Mouse (Mus musculus) cerebral cortex, adult 2 months (tissue): Measurements from ENCODE around the gene Hist1h4f.

ENCODE experiments used
- WGBS: fragments of 180-500 bp; shearing (Covaris S2); methylation state at CpG from one replicate; pipeline ENCODE4 v1.1.7; 2018; 5-methylcytosine and 5-hydroxymethylcytosine counted together

Hist1h4f gene

GRCm38 (mm10) chr13:23575271-23575851, 23.9 kb upstream of the Hist1h4f start, which contains the start of gene Hist1h3d:
Hist1h3d (plus strand) TSS chr13:23575763.
- WGBS, result 2% methylated on average over 18 of the region's 18 CpGs

- 2% methylated on average over 12 of the region's 39 CpGs for WGBS
Measured at GRCm38 (mm10) chr13:23574546-23575170, 23.2 kb upstream of the Hist1h4f start.

- under 1% methylated on average over 37 of the region's 42 CpGs for WGBS
Measured at GRCm38 (mm10) chr13:23573898-23574524, 22.6 kb upstream of the Hist1h4f start, which contains the start of the genes Hist1h2bf and Hist1h2ad. Hist1h2bf (minus strand) TSS chr13:23574196. Hist1h2ad (plus strand) TSS chr13:23574381.

GRCm38 (mm10) chr13:23573034-23573897, 21.8 kb upstream of the Hist1h4f start:
- 10% methylated on average over 20 of the region's 20 CpGs for WGBS

GRCm38 (mm10) chr13:23572218-23573033, 21.0 kb upstream of the Hist1h4f start:
- 33% methylated on average over 2 of the region's 2 CpGs for WGBS

DNA sequence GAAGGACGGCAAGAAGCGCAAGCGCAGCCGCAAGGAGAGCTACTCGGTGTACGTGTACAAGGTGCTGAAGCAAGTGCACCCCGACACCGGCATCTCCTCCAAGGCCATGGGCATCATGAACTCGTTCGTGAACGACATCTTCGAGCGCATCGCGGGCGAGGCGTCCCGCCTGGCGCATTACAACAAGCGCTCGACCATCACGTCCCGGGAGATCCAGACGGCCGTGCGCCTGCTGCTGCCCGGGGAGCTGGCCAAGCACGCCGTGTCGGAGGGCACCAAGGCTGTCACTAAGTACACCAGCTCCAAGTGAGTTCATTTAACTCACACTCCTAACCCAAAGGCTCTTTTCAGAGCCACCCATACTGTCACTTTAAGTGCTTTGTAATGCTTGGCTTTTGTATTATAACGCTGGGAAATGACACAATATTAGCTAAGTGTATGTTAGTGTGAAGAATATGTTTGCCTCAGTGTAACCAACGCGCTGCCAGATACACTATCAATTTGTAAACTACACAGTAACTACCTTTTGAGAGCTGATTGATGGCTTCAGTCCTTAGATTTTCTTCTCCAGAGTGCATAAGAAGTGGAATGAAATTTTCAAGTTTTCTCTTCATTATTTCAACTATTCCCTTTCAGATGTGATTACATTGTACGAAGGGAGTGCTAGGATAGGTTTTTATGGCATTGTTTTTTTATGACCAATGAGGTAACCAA, 20.2 kb upstream of the Hist1h4f start:
- 1% methylated on average over 18 of the region's 34 CpGs for WGBS

GRCm38 (mm10) chr13:23571022-23571503, 19.6 kb upstream of the Hist1h4f start, which contains the start of the genes Hist1h2ae and Hist1h2bg:
Hist1h2ae (minus strand) TSS chr13:23571220.
Hist1h2bg (plus strand) TSS chr13:23571396.
- under 1% methylated on average over 18 of the region's 18 CpGs for WGBS

DNA sequence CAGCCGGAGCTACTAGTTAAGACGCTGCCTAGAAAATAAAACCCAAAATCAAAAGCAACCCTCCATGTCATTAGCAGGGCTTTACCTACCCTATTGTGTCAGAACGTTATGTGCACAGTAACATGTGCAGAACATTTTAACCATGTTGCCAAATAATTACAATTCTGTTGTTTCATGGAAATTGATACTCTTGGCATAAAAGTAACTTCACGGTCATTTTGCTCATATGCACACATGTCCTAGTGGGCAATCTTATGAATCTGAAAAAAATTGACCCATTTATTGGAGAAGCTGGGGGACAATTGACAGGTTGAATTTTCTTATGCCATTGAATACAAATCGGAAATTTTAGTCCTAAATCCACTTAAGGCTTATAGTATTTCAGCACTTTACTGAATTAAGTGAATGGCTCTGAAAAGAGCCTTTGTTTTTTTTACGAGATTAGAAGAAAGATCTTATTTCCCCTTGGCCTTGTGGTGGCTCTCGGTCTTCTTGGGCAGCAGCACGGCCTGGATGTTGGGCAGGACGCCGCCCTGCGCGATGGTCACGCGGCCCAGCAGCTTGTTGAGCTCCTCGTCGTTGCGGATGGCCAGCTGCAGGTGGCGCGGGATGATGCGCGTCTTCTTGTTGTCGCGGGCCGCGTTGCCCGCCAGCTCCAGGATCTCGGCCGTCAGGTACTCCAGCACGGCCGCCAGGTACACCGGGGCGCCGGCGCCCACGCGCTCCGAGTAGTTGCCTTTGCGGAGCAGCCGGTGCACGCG, 19.0 kb upstream of the Hist1h4f start:
- 2% methylated on average over 29 of the region's 41 CpGs for WGBS

DNA sequence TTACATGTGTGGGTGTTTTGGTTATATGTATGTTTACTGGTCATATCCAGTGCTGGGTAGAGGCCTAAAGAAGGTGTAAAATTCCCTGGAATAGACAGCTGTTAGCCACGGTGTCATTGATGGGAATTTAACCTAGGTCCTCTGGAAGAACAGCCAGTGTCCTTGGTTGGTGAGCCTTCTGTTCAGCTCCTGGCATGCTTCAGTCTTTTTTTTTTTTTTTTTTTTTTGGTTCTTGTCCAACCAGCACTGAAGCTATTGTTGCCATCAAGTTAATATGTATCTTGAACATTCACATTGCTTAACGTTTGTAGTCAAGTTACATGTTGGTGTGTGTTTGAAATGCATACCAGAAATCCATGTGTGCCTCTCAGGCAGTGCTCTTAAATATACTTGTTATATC, 13.0 kb upstream of the Hist1h4f start:
- 91% methylated on average over 2 of the region's 2 CpGs for WGBS

DNA sequence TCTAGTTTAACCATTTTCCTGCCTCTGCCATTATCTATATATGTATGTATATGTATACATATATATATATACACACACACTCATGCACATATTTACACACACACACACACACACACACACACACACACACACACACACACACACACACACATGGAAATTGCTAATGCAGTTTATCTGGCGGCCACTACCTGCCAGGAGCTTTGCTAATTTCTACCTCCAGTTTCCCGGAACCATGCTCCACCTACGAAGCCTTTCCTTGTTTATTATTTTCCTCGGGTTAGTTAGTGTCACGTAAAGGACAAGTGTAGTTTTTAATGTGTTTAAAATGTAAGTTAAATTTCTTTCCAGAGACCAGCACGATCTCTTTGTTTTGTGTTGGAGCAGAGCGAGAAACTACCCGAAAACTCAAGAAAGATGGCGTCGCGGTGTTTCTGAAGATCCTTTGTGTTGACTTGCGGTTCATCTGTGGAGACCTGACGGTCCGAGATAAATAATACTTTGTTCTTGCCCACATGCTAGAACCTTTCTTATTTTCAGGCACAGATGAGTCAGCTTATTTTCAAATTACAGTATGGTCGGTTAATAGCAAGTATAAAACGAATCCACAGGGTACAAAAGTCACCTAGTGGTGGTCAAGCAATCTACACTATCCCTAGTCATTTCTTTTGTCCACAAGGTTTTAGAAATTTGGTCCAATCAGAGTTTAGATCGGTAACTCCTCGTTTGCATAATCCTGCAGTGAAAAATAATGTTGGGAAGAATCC, 11.4 kb upstream of the Hist1h4f start:
- WGBS, result under 1% methylated on average over 18 of the region's 18 CpGs

GRCm38 (mm10) chr13:23561883-23562659, 10.6 kb upstream of the Hist1h4f start, which contains the start of gene Hist1h3e:
Hist1h3e (minus strand) TSS chr13:23562369.
- WGBS, result under 1% methylated on average over 58 of the region's 67 CpGs

GRCm38 (mm10) chr13:23561531-23561882, 10.1 kb upstream of the Hist1h4f start:
- WGBS, result 0% methylated on average over 2 of the region's 5 CpGs

- 18% methylated on average over 2 of the region's 2 CpGs for WGBS
Measured at GRCm38 (mm10) chr13:23560699-23561098, 9.3 kb upstream of the Hist1h4f start.

GRCm38 (mm10) chr13:23556906-23557305, 5.5 kb upstream of the Hist1h4f start:
- WGBS, result 57% methylated on average over 3 of the region's 3 CpGs

GRCm38 (mm10) chr13:23555839-23556416, 4.5 kb upstream of the Hist1h4f start:
- WGBS, result under 1% methylated on average over 18 of the region's 18 CpGs

GRCm38 (mm10) chr13:23554925-23555838, 3.7 kb upstream of the Hist1h4f start:
- under 1% methylated on average over 54 of the region's 54 CpGs for WGBS
